Mouse (Mus musculus) testis, adult 2 months (tissue): ENCODE data around the gene Rad18.

Experiments used
- CTCF ChIP-seq: fragments of 200-500 bp; IDR thresholded peaks from 2 replicates; pipeline ENCODE4 v1.5.1; 2012; ENCODE audit warnings: low read depth, mild to moderate bottlenecking, inconsistent platforms, low read length, moderate library complexity; ENCODE audit not compliant: control insufficient read depth, insufficient read depth, insufficient replicate concordance
- POLR2A ChIP-seq: fragments of 200-500 bp; IDR thresholded peaks from 2 replicates; pipeline ENCODE4 v1.6.1; 2012; ENCODE audit warnings: low read depth, mild to moderate bottlenecking, inconsistent platforms, low read length, moderate library complexity; ENCODE audit not compliant: control insufficient read depth

GRCm38 (mm10) chr6:112622321-112622720, 74.2 kb downstream of the Rad18 start:
- TF ChIP-seq CTCF = no peak
- TF ChIP-seq POLR2A = no peak
